25 mouse cellular contexts compared by ENCODE assay signal in genomic region chr5:99359251-99359650, GRCm38 (mm10).
"Had no signal": no experiment of that assay in that cellular context is flagged by ENCODE, and none has a peak within 500 bp of the region (broad histone marks: within the 10 kb centered on the region; RNA-seq: fewer than 3 reads in every experiment).

No protein-coding gene starts in this region.

- ATAC-seq: hindbrain, postnatal 0 days; inflammation-experienced regulatory T-cells, adult 6 months; intestine, embryonic 15.5 days; intestine, postnatal 0 days had no signal

- H3K27me3 ChIP-seq: heart, embryonic 13.5 days; heart, embryonic 15.5 days; hindbrain, embryonic 13.5 days; hindbrain, embryonic 15.5 days; intestine, embryonic 15.5 days; limb, embryonic 13.5 days; limb, embryonic 15.5 days; liver, embryonic 13.5 days had no signal

- H3K36me3 ChIP-seq: heart, embryonic 13.5 days; heart, embryonic 15.5 days; hindbrain, embryonic 13.5 days; hindbrain, embryonic 15.5 days; intestine, embryonic 15.5 days; limb, embryonic 13.5 days; limb, embryonic 15.5 days; liver, embryonic 13.5 days had no signal

- DNase-seq: gastrocnemius, postnatal 14 days; gastrocnemius, postnatal 36 days; heart, adult 11 months; heart, adult 2 months; heart, postnatal 14 days; heart, postnatal 36 days; kidney, adult 18-20 months; kidney, adult 8-10 months; kidney, postnatal 10 days; kidney, postnatal 25 days; layer of hippocampus, adult 9-11 months; layer of hippocampus, postnatal 36 days; left cerebral cortex, postnatal 4 days; liver, embryonic 13.5 days had no signal

- H3K9me3 ChIP-seq: heart, embryonic 13.5 days; heart, embryonic 15.5 days; hindbrain, embryonic 13.5 days; hindbrain, embryonic 15.5 days; intestine, embryonic 15.5 days; limb, embryonic 13.5 days; limb, embryonic 15.5 days; liver, embryonic 13.5 days had no signal

- H3K4me3 ChIP-seq: heart, adult 2 months; heart, embryonic 13.5 days; heart, embryonic 15.5 days; hindbrain, embryonic 13.5 days; hindbrain, embryonic 15.5 days; intestine, embryonic 15.5 days; limb, embryonic 13.5 days; limb, embryonic 15.5 days; liver, embryonic 13.5 days had no signal

- H3K4me1 ChIP-seq: hindbrain, embryonic 13.5 days; hindbrain, embryonic 15.5 days; intestine, embryonic 15.5 days had no signal

- H3K27ac ChIP-seq: heart, adult 2 months; heart, embryonic 13.5 days; heart, embryonic 15.5 days; hindbrain, embryonic 13.5 days; hindbrain, embryonic 15.5 days; hindbrain, postnatal 0 days; intestine, embryonic 15.5 days; limb, embryonic 13.5 days; limb, embryonic 15.5 days; liver, embryonic 13.5 days had no signal

- H3K4me2 ChIP-seq: heart, embryonic 11.5 days; heart, embryonic 13.5 days; heart, embryonic 15.5 days; hindbrain, embryonic 13.5 days; hindbrain, embryonic 15.5 days; intestine, embryonic 15.5 days; limb, embryonic 13.5 days; limb, embryonic 15.5 days; liver, embryonic 13.5 days had no signal

- H3K9ac ChIP-seq: heart, embryonic 13.5 days; heart, embryonic 15.5 days; hindbrain, embryonic 13.5 days; hindbrain, embryonic 15.5 days; intestine, embryonic 15.5 days; limb, embryonic 13.5 days; limb, embryonic 15.5 days; liver, embryonic 13.5 days had no signal
